Mouse (Mus musculus) B cell, adult 62 days (primary cell): ENCODE data around the gene Chrnb1. TPM values are rescaled to one million over a fixed set of nuclear protein-coding genes. Genes with fewer than 3 reads are reported as not detected.

Source experiments
- total RNA-seq: library from RNA; stranded (reverse); gene quantifications from 4 replicates; pipeline ENCODE4 v1.2.4, GENCODE M21; 2023

The Chrnb1 gene
- total RNA-seq = 7.8 to 14.5 TPM (median 12.0 TPM) in 4 replicates

DNA sequence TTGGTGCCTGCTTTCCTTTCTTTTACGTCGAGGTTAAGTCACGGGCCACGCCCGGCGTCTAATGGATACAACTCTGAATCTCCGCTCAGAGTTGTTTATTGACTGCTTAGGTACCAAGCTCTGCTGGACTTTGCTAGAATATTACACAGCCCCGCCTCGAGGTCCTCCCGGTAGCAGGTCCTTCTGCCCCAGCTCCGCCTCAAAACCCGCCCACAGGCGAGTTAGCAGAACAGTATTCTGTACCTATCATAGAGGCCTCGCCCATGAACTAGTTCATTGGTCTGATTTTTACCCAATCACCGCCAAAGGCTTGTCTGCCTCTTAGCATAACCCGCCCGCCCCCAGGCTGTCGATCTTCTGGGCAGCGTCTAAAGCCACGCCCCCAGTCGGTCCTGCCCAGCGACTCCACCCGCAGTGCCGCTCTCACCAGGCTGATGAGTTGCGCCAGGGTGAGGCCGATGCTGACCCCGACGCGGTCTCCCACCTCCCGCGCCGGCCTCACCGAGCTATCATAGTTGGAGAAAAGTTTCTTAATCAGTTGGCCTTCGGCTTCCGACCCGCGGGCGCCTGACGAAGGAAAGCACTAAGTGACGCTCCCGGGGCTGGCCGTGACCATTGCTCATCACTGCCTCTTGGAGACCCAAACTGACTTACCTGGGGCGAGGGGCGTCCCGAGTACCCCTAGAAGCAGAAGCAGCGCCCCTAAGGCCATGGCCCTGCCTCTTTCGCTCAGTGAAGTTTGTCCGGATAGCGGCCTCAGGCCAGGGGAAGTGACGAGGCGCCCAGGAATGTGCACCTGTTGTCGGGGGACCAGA is at the start of gene Chrnb1:
TSS of gene Chrnb1 (minus strand) at position 776 of the 815 bp plus-strand sequence.

GRCm38 (mm10) chr11:69837952-69838713 is 42.4 kb upstream of the Chrnb1 start, which contains the start of gene Tmem256:
TSS of gene Tmem256 (plus strand) at chr11:69838514.

DNA sequence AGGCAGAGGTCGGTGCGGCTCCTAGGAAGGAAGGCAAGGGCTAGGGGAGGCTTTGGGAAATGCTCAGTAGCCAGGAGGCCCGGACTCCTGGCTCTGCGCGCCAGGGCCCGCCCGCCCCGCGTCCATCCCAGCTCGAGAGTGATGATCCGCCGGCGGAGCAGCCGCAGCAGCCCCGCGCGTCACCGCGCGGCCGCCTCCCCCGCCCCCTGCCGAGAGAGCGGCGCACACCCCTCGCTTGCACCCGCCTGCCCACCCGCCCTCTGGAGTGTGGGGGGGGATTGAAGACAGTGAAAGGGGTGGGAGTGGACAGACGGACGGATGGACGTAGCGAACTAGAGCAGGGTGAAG is 41.8 kb upstream of the Chrnb1 start, which contains the start of gene Nlgn2:
TSS of gene Nlgn2 (minus strand) at position 181 of the 348 bp plus-strand sequence.

GRCm38 (mm10) chr11:69822080-69822479 is 26.3 kb upstream of the Chrnb1 start, which contains the start of gene Spem1:
TSS of gene Spem1 (minus strand) at chr11:69822180.

GRCm38 (mm10) chr11:69818365-69818764 is 22.6 kb upstream of the Chrnb1 start, which contains the start of gene Spem2:
TSS of gene Spem2 (minus strand) at chr11:69818465.

DNA sequence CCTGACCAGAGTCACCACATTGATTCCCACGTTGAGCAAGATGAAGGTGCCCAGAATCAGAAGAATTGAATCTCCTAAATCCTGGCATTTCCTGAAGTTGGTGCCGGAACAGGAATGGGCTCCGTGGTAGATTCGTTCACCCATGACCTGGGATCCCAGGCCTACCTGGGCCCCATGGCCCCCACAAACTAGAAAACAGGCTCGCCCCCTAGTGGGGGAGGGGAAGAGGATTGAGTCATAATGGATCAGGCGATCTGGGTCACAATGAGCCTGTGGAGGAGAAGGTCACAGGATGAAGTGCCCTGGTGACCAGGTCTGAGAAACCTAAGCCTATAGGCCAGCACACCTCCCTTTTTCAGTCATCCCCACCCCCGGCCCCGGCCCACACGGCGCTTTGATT is 19.4 kb upstream of the Chrnb1 start, which contains the start of gene Gm39566:
TSS of gene Gm39566 (minus strand) at position 144 of the 400 bp plus-strand sequence.

GRCm38 (mm10) chr11:69804972-69805909 is 9.5 kb upstream of the Chrnb1 start, which contains the start of gene Tmem102:
TSS of gene Tmem102 (minus strand) at chr11:69805624.

DNA sequence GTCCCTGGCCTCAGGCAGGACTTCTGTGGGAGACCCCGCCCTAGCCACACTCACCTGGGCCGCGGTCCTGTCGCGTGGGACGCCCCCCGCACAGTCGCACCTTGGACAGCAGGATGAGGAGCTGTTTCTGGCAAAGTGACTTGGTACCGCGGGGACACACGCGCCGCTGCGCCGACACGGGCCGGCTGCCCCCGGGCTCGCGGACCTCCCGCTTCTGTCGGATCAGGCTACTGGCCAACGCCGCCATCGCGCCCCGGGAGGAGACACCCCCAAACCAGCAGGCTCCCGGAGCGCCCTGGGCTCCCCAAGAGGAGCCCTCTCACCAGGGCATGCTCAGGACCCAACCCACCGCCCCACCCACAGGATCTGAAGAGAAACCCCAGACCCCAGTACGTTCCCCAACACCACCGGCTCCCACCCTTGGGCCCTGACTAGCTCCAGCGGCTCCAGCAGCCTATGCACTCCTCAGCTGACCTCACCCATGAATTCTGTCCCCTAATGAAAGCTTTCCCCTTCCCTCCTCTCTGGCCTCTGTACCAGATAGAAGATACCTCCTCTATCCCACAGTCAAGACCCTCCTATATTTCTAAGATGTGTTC is 5.7 kb upstream of the Chrnb1 start, which contains the start of gene Fgf11:
TSS of gene Fgf11 (minus strand) at position 479 of the 599 bp plus-strand sequence.

GRCm38 (mm10) chr11:69765221-69766125 is 30.3 kb downstream of the Chrnb1 start, which contains the start of gene Zbtb4:
TSS of gene Zbtb4 (plus strand) at chr11:69765912.

DNA sequence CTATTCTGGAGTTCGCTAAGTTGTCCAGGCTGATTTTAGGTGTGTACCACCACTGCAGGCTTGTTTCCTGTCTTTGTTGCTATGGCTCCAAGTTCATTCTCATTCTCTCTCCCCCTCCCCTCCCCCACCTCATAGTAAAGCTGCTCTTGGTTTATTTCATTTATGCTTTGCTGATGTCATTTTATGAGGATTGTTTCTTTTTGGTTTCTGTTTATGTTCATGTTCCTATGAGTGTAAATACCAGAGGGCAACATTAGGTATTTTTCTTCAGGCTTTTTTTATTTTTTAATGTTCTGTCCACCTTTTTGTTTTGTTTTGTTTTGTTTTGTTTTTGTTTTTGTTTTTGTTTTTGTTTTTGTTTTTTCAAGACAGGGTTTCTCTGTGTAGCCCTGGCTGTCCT is 33.9 kb downstream of the Chrnb1 start, which contains the start of gene Slc35g3:
TSS of gene Slc35g3 (minus strand) at position 101 of the 400 bp plus-strand sequence.

DNA sequence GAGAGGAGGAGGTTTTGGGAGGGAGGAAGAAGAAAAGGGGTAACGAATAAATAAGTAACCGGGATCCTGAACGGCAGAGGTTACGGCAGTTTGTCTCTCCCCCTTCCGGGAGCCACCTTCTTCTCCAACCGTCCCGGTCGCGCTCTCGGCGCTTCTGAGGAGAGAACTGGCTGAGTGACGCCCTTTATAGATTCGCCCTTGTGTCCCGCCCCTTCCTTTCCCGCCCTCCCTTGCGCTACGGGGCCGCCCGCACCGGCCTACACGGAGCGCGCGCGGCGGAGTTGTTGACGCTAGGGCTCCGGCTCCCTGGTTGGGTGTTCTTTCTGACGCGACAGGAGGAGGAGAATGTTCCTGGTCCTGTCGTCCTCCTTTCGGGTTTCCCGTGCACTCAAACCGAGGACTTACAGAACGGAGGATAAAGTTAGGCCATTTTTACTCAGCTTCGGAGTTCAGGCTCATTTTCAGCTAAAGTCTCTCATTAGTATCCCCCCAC is 37.2 kb downstream of the Chrnb1 start, which contains the start of gene Polr2a:
TSS of gene Polr2a (minus strand) at position 160 of the 493 bp plus-strand sequence.

Other genes starting within 250 kb of the Chrnb1 start
- gene Dnah2, start 246.8 kb downstream of the Chrnb1 start, total RNA-seq = 0.03 TPM in 1 of 4 replicates, not detected in the others
- gene Efnb3, start 235.7 kb downstream of the Chrnb1 start, total RNA-seq = 0.18 to 0.66 TPM (median 0.35 TPM) in 4 replicates
- 11.0 to 15.2 TPM (median 13.1 TPM) in 4 replicates for gene Wrap53, start 215.7 kb downstream of the Chrnb1 start, total RNA-seq
- 122 to 134 TPM (median 130 TPM) in 4 replicates for gene Trp53, start 215.6 kb downstream of the Chrnb1 start, total RNA-seq
- gene Atp1b2, start 190.0 kb downstream of the Chrnb1 start, total RNA-seq = 0.26 to 0.67 TPM (median 0.31 TPM) in 3 of 4 replicates, not detected in the other
- not detected in 4 replicates for gene Shbg, start 178.0 kb downstream of the Chrnb1 start, total RNA-seq
- not detected in 4 replicates for gene Sat2, start 173.9 kb downstream of the Chrnb1 start, total RNA-seq
- 73.0 to 86.7 TPM (median 81.7 TPM) in 4 replicates for gene Fxr2, start 163.0 kb downstream of the Chrnb1 start, total RNA-seq
- gene Sox15, start 140.6 kb downstream of the Chrnb1 start, total RNA-seq = 0.95 TPM in 1 of 4 replicates, not detected in the others
- 58.5 to 68.1 TPM (median 64.8 TPM) in 4 replicates for gene Mpdu1, start 133.3 kb downstream of the Chrnb1 start, total RNA-seq
- gene Cd68, start 129.8 kb downstream of the Chrnb1 start, total RNA-seq = 13.5 to 15.1 TPM (median 14.6 TPM) in 4 replicates
- gene Eif4a1, start 123.5 kb downstream of the Chrnb1 start, total RNA-seq = 683 to 716 TPM (median 701 TPM) in 4 replicates
- 112 to 142 TPM (median 125 TPM) in 4 replicates for gene Senp3, start 113.9 kb downstream of the Chrnb1 start, total RNA-seq
- not detected in 4 replicates for gene Tnfsf13, start 110.2 kb downstream of the Chrnb1 start, total RNA-seq
- 0.40 TPM in 1 of 4 replicates, not detected in the others for gene Tnfsf12, start 100.1 kb downstream of the Chrnb1 start, total RNA-seq
- gene Tnfsfm13, start 99.8 kb downstream of the Chrnb1 start, total RNA-seq = 0.56 TPM in 1 of 4 replicates, not detected in the others
- 227 to 251 TPM (median 238 TPM) in 4 replicates for gene Polr2a, start 37.3 kb downstream of the Chrnb1 start, total RNA-seq
- not detected in 4 replicates for gene Slc35g3, start 34.0 kb downstream of the Chrnb1 start, total RNA-seq
- gene Zbtb4, start 30.0 kb downstream of the Chrnb1 start, total RNA-seq = 62.1 to 72.6 TPM (median 65.4 TPM) in 4 replicates
- 0.21 to 0.22 TPM in 2 of 4 replicates, not detected in the others for gene Fgf11, start 5.9 kb upstream of the Chrnb1 start, total RNA-seq
- gene Tmem102, start 9.7 kb upstream of the Chrnb1 start, total RNA-seq = 0.30 TPM in 1 of 4 replicates, not detected in the others
- not detected in 4 replicates for gene Gm39566, start 19.4 kb upstream of the Chrnb1 start, total RNA-seq
- gene Spem2, start 22.5 kb upstream of the Chrnb1 start, total RNA-seq = not detected in 4 replicates
- gene Spem1, start 26.2 kb upstream of the Chrnb1 start, total RNA-seq = not detected in 4 replicates
- gene Nlgn2, start 41.8 kb upstream of the Chrnb1 start, total RNA-seq = 0.27 to 1.5 TPM (median 0.32 TPM) in 4 replicates
- 29.5 to 37.7 TPM (median 32.6 TPM) in 4 replicates for gene Tmem256, start 42.6 kb upstream of the Chrnb1 start, total RNA-seq
- gene Plscr3, start 50.4 kb upstream of the Chrnb1 start, total RNA-seq = 9.9 to 12.6 TPM (median 11.5 TPM) in 4 replicates
- gene Tnk1, start 62.8 kb upstream of the Chrnb1 start, total RNA-seq = not detected in 4 replicates
- not detected in 4 replicates for gene Tmem95, start 82.1 kb upstream of the Chrnb1 start, total RNA-seq
- 1.3 to 2.6 TPM (median 2.3 TPM) in 4 replicates for gene Kctd11, start 85.5 kb upstream of the Chrnb1 start, total RNA-seq
- 473 to 501 TPM (median 485 TPM) in 4 replicates for gene Acap1, start 99.6 kb upstream of the Chrnb1 start, total RNA-seq
- gene 2810408A11Rik, start 105.0 kb upstream of the Chrnb1 start, total RNA-seq = 1.2 to 3.5 TPM (median 2.0 TPM) in 4 replicates
- gene Neurl4, start 105.1 kb upstream of the Chrnb1 start, total RNA-seq = 51.5 to 76.4 TPM (median 73.4 TPM) in 4 replicates
- 144 to 150 TPM (median 147 TPM) in 4 replicates for gene Gps2, start 117.9 kb upstream of the Chrnb1 start, total RNA-seq
- gene Eif5a, start 126.0 kb upstream of the Chrnb1 start, total RNA-seq = 337 to 380 TPM (median 350 TPM) in 4 replicates
- not detected in 4 replicates for gene Ybx2, start 139.9 kb upstream of the Chrnb1 start, total RNA-seq
- not detected in 4 replicates for gene Slc2a4, start 152.2 kb upstream of the Chrnb1 start, total RNA-seq
- not detected in 4 replicates for gene Cldn7, start 168.8 kb upstream of the Chrnb1 start, total RNA-seq
- 87.5 to 123 TPM (median 99.1 TPM) in 4 replicates for gene Ctdnep1, start 185.2 kb upstream of the Chrnb1 start, total RNA-seq
- gene Elp5, start 186.6 kb upstream of the Chrnb1 start, total RNA-seq = 49.4 to 55.9 TPM (median 52.5 TPM) in 4 replicates
- gene Gabarap, start 195.2 kb upstream of the Chrnb1 start, total RNA-seq = 285 to 331 TPM (median 318 TPM) in 4 replicates
- gene Phf23, start 199.8 kb upstream of the Chrnb1 start, total RNA-seq = 48.3 to 52.7 TPM (median 51.4 TPM) in 4 replicates
- gene Dvl2, start 204.7 kb upstream of the Chrnb1 start, total RNA-seq = 51.2 to 61.3 TPM (median 58.7 TPM) in 4 replicates
- gene Acadvl, start 219.5 kb upstream of the Chrnb1 start, total RNA-seq = 44.6 to 55.5 TPM (median 48.8 TPM) in 4 replicates
- 3.9 to 7.2 TPM (median 4.3 TPM) in 4 replicates for gene Dlg4, start 221.0 kb upstream of the Chrnb1 start, total RNA-seq